In the genomic region with DNA sequence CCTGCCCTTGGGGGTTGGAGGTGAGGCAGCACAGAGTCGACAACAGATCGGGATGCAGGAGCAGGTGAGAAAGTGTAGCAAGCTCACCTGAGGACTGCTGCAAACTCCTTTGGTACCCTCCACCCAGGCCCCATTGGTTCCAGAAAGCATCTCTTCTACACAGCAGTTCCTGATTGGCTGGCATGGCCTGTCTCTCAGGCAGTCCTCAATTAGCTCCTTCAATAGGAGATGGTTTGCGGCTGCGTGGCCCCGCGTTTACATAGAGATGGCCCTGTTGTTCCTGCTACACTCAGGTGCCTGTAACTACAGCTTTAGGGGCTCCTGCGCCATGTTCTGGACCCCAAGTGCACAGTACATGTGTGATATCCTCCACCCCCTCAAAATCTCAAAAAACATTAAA, we compare ENCODE assay signal across 29 mouse cellular contexts. TPM values are rescaled to one million over a fixed set of nuclear protein-coding genes. Genes with fewer than 3 reads are reported as not detected.
DNase-seq lines count a peak whose midpoint lies in the region; ATAC-seq and TF ChIP-seq lines count a peak whose summit lies in the region.
"Had no signal": no experiment of that assay in that cellular context is flagged by ENCODE, and none has a peak within 500 bp of the region (broad histone marks: within the 10 kb centered on the region; RNA-seq: fewer than 3 reads in every experiment).

No protein-coding gene starts in this region.

- H3K9me3 ChIP-seq in E14TG2a.4 (ENCODE audit: low read length), result peaks cover 15% of the 10 kb centered on the region
- no peaks in the 10 kb centered on the region for H3K9me3 ChIP-seq in ES-Bruce4 (replicated peaks; ENCODE audit: control insufficient read depth, insufficient read depth, low read length, poor library complexity, severe bottlenecking)
- no peaks in the 10 kb centered on the region for H3K9me3 ChIP-seq in midbrain, embryonic 16.5 days (replicated peaks; ENCODE audit: control insufficient read depth, low read length, poor library complexity, severe bottlenecking)
- H3K9me3 ChIP-seq: forebrain, embryonic 10.5 days; forebrain, embryonic 15.5 days; heart, embryonic 12.5 days; heart, embryonic 15.5 days; hindbrain, embryonic 10.5 days; hindbrain, embryonic 13.5 days; intestine, embryonic 15.5 days had no signal

- no peak overlapping the region for H3K9ac ChIP-seq in ES-Bruce4 (ENCODE audit: low read depth, poor library complexity, severe bottlenecking)
- H3K9ac ChIP-seq in midbrain, embryonic 16.5 days (ENCODE audit: low read depth, low read length), result no peak overlapping the region
- H3K9ac ChIP-seq: forebrain, embryonic 15.5 days; heart, embryonic 12.5 days; heart, embryonic 15.5 days; hindbrain, embryonic 13.5 days; intestine, embryonic 15.5 days had no signal

- 0 out of 2 replicates have a peak overlapping the region, but pooled peaks have one; percentile 17 for H3K4me3 ChIP-seq in E14TG2a.4 (replicated peaks; ENCODE audit: low read length)
- H3K4me3 ChIP-seq in ES-Bruce4 (ENCODE audit: low read depth, low read length), result peak overlapping the region; percentile 13
- H3K4me3 ChIP-seq in midbrain, embryonic 16.5 days (ENCODE audit: low read depth, low read length), result no peak overlapping the region
- H3K4me3 ChIP-seq: forebrain, embryonic 10.5 days; forebrain, embryonic 15.5 days; heart, embryonic 12.5 days; heart, embryonic 15.5 days; hindbrain, embryonic 10.5 days; hindbrain, embryonic 13.5 days; intestine, embryonic 15.5 days had no signal

- H3K27ac ChIP-seq in ES-Bruce4 (ENCODE audit: insufficient read depth, low read length), result no peak overlapping the region
- no peak overlapping the region for H3K27ac ChIP-seq in midbrain, embryonic 16.5 days (ENCODE audit: low read length)
- H3K27ac ChIP-seq: forebrain, embryonic 10.5 days; forebrain, embryonic 15.5 days; heart, embryonic 15.5 days; hindbrain, embryonic 10.5 days; hindbrain, embryonic 13.5 days; intestine, embryonic 15.5 days had no signal

- H3K36me3 ChIP-seq in E14TG2a.4 (ENCODE audit: insufficient read depth, low read length) (no peaks in the 10 kb centered on the region), ES-Bruce4 (ENCODE audit: control insufficient read depth, insufficient read depth, low read length, poor library complexity, severe bottlenecking) (no peaks in the 10 kb centered on the region)
- no peaks in the 10 kb centered on the region for H3K36me3 ChIP-seq in midbrain, embryonic 16.5 days (ENCODE audit: control insufficient read depth, insufficient read depth, low read length)
- H3K36me3 ChIP-seq: forebrain, embryonic 10.5 days; forebrain, embryonic 15.5 days; heart, embryonic 12.5 days; heart, embryonic 15.5 days; hindbrain, embryonic 10.5 days; hindbrain, embryonic 13.5 days; intestine, embryonic 15.5 days had no signal

- no peaks in the 10 kb centered on the region for H3K27me3 ChIP-seq in E14TG2a.4 (ENCODE audit: insufficient read depth, low read length)
- no peaks in the 10 kb centered on the region for H3K27me3 ChIP-seq in ES-Bruce4 (ENCODE audit: control insufficient read depth, insufficient read depth, low read length, poor library complexity, severe bottlenecking)
- no peaks in the 10 kb centered on the region for H3K27me3 ChIP-seq in midbrain, embryonic 16.5 days (ENCODE audit: control insufficient read depth, insufficient read depth, low read depth, low read length)
- H3K27me3 ChIP-seq: forebrain, embryonic 15.5 days; heart, embryonic 12.5 days; heart, embryonic 15.5 days; hindbrain, embryonic 13.5 days; intestine, embryonic 15.5 days had no signal

- TF ChIP-seq EP300 in ES-Bruce4 (IDR thresholded peaks at IDR 0.05; ENCODE audit: insufficient read depth, low read depth, low read length), result no peak

- H3K4me1 ChIP-seq in E14TG2a.4 (replicated peaks; ENCODE audit: low read depth, low read length) (peaks cover 77% of the 10 kb centered on the region), ES-Bruce4 (ENCODE audit: control insufficient read depth, insufficient read depth, low read length) (peaks cover 5% of the 10 kb centered on the region)
- peaks cover 13% of the 10 kb centered on the region for H3K4me1 ChIP-seq in midbrain, embryonic 16.5 days (ENCODE audit: control insufficient read depth, insufficient read depth, low read length)

- DNase-seq in R1 (ENCODE audit: low read depth, low spot score), result peak; percentile 83
- DNase-seq in kidney, postnatal 4 days, result no peak
- no peak for DNase-seq in ovary, postnatal 14 days (ENCODE audit: low spot score)
- DNase-seq: adrenal gland, adult 8-10 months; adrenal gland, postnatal 25 days; cerebellum, adult 18-20 months; cerebellum, adult 9-10 months; cerebellum, postnatal 14 days; gastrocnemius, postnatal 25 days; heart, adult 18-20 months; heart, postnatal 10 days; heart, postnatal 36 days had no signal

- 52% methylated on average over 7 of the region's 7 CpGs for WGBS in midbrain, embryonic 16.5 days

- TF ChIP-seq CTCF in E14TG2a.4 (conservative IDR thresholded peaks at IDR 0.05; ENCODE audit: low read length) (no peak), ES-Bruce4 (IDR thresholded peaks at IDR 0.05; ENCODE audit: low read depth, low read length) (no peak)

- no peak overlapping the region for H3K4me2 ChIP-seq in midbrain, embryonic 16.5 days (ENCODE audit: low read length)
- H3K4me2 ChIP-seq: forebrain, embryonic 15.5 days; heart, embryonic 12.5 days; heart, embryonic 15.5 days; hindbrain, embryonic 13.5 days; intestine, embryonic 15.5 days had no signal

- ATAC-seq in midbrain, embryonic 16.5 days, result no peak
- ATAC-seq: activated CD4-positive, CD25-positive, alpha-beta regulatory T cell, adult 4 months; CD4-positive, CD25-positive, alpha-beta regulatory T cell, adult 4 months; forebrain, embryonic 15.5 days; hindbrain, embryonic 16.5 days; intestine, embryonic 15.5 days had no signal

- TF ChIP-seq POLR2A in ES-Bruce4 (IDR thresholded peaks at IDR 0.05; ENCODE audit: insufficient read depth, low read length), result no peak

RNA-seq across cellular contexts. Expression of gene Gm11077, which starts 48.4 kb away (rescaled TPM):
- polyA plus RNA-seq in ES-Bruce4 (2011; ENCODE audit: insufficient read depth, insufficient read length, low read depth, missing spikeins), result not detected in 2 replicates
- polyA plus RNA-seq in midbrain, embryonic 16.5 days (2015; fragmentation: Nextera tagmentation; extraction: Ambion mirVana), result not detected in 2 replicates
- polyA plus RNA-seq: activated CD4-positive, CD25-positive, alpha-beta regulatory T cell, adult 4 months; C2C12; CD4-positive, CD25-positive, alpha-beta regulatory T cell, adult 4 months; embryonic facial prominence, embryonic 11.5 days; embryonic facial prominence, embryonic 14.5 days; forebrain, embryonic 10.5 days; forebrain, embryonic 15.5 days; gonadal fat pad, adult 2 months; heart, embryonic 12.5 days; heart, embryonic 15.5 days; hindbrain, embryonic 10.5 days; hindbrain, embryonic 13.5 days; hindbrain, embryonic 16.5 days; intestine, embryonic 15.5 days had no signal

RNA-seq across cellular contexts. Expression of gene Aebp2, which starts 58.2 kb away (rescaled TPM):
- polyA plus RNA-seq in ES-Bruce4 (2011; ENCODE audit: insufficient read depth, insufficient read length, low read depth, missing spikeins), result 91.8 and 93.7 TPM in 2 replicates
- polyA plus RNA-seq in midbrain, embryonic 16.5 days (2015; fragmentation: Nextera tagmentation; extraction: Ambion mirVana), result 7.5 and 7.6 TPM in 2 replicates

Comparison
In these comparisons a context has a peak if more than half of its experiments do, and no peak if none do; other contexts are left out.
1. RNA of gene Aebp2, which starts 58.2 kb away (polyA plus RNA-seq): 91.8 to 93.7 TPM in ES-Bruce4; 7.5 to 7.6 TPM in midbrain, embryonic 16.5 days; every median in the first group is over 10 times any median in the second.